Comparison of ENCODE assay signal across 11 mouse cellular contexts in genomic region chr13:112187226-112187625, GRCm38 (mm10).
A peak's percentile ranks its signal among the peaks of the same experiment; 100 is the strongest.
DNase-seq lines count a peak whose midpoint lies in the region; ATAC-seq lines count a peak whose summit lies in the region.
"Had no signal": no experiment of that assay in that cellular context is flagged by ENCODE, and none has a peak within 500 bp of the region (broad histone marks: within the 10 kb centered on the region; RNA-seq: fewer than 3 reads in every experiment).

No protein-coding gene starts in this region.

- no peak overlapping the region for H3K4me2 ChIP-seq in embryonic facial prominence, embryonic 13.5 days
- H3K4me2 ChIP-seq in lung, embryonic 16.5 days (ENCODE audit: low read depth, low read length) = no peak overlapping the region
- H3K4me2 ChIP-seq in hindbrain, embryonic 12.5 days (replicated peaks) = no peak overlapping the region
- H3K4me2 ChIP-seq: kidney, embryonic 15.5 days had no signal

- no peaks in the 10 kb centered on the region for H3K36me3 ChIP-seq in embryonic facial prominence, embryonic 13.5 days
- H3K36me3 ChIP-seq in embryonic facial prominence, embryonic 10.5 days (replicated peaks) = no peaks in the 10 kb centered on the region
- H3K36me3 ChIP-seq in lung, embryonic 16.5 days (ENCODE audit: control insufficient read depth, insufficient read depth, low read length) = no peaks in the 10 kb centered on the region
- no peaks in the 10 kb centered on the region for H3K36me3 ChIP-seq in hindbrain, embryonic 12.5 days
- H3K36me3 ChIP-seq: kidney, embryonic 15.5 days had no signal

- 38% methylated on average over 3 of the region's 3 CpGs for WGBS in embryonic facial prominence, embryonic 13.5 days
- WGBS in embryonic facial prominence, embryonic 10.5 days = 75% methylated on average over 3 of the region's 3 CpGs
- WGBS in lung, embryonic 16.5 days = 31% methylated on average over 3 of the region's 3 CpGs
- WGBS in hindbrain, embryonic 12.5 days = 61% methylated on average over 3 of the region's 3 CpGs

- H3K27me3 ChIP-seq in embryonic facial prominence, embryonic 13.5 days = no peaks in the 10 kb centered on the region
- no peaks in the 10 kb centered on the region for H3K27me3 ChIP-seq in embryonic facial prominence, embryonic 10.5 days (replicated peaks; ENCODE audit: low read depth, poor library complexity, severe bottlenecking)
- no peaks in the 10 kb centered on the region for H3K27me3 ChIP-seq in lung, embryonic 16.5 days (ENCODE audit: control insufficient read depth, insufficient read depth, low read depth, low read length)
- no peaks in the 10 kb centered on the region for H3K27me3 ChIP-seq in hindbrain, embryonic 12.5 days
- H3K27me3 ChIP-seq: kidney, embryonic 15.5 days; megakaryocyte, embryonic 14.5 days had no signal

- H3K4me1 ChIP-seq in embryonic facial prominence, embryonic 13.5 days = peaks cover 35% of the 10 kb centered on the region
- H3K4me1 ChIP-seq in embryonic facial prominence, embryonic 10.5 days = peaks cover 41% of the 10 kb centered on the region
- H3K4me1 ChIP-seq in lung, embryonic 16.5 days (replicated peaks; ENCODE audit: control insufficient read depth, insufficient read depth, low read length) = peaks cover 31% of the 10 kb centered on the region
- H3K4me1 ChIP-seq in hindbrain, embryonic 12.5 days = peaks cover 10% of the 10 kb centered on the region; the same call in 1 of the 2 replicates
- H3K4me1 ChIP-seq: megakaryocyte, embryonic 14.5 days had no signal

- H3K9ac ChIP-seq in embryonic facial prominence, embryonic 13.5 days = no peak overlapping the region
- no peak overlapping the region for H3K9ac ChIP-seq in lung, embryonic 16.5 days (ENCODE audit: low read length)
- H3K9ac ChIP-seq in hindbrain, embryonic 12.5 days = no peak overlapping the region
- H3K9ac ChIP-seq: kidney, embryonic 15.5 days had no signal

- H3K9me3 ChIP-seq in embryonic facial prominence, embryonic 13.5 days = no peaks in the 10 kb centered on the region
- H3K9me3 ChIP-seq in embryonic facial prominence, embryonic 10.5 days = no peaks in the 10 kb centered on the region
- no peaks in the 10 kb centered on the region for H3K9me3 ChIP-seq in lung, embryonic 16.5 days (ENCODE audit: control insufficient read depth, low read length)
- H3K9me3 ChIP-seq in hindbrain, embryonic 12.5 days (replicated peaks) = no peaks in the 10 kb centered on the region
- H3K9me3 ChIP-seq: kidney, embryonic 15.5 days had no signal

- ATAC-seq in embryonic facial prominence, embryonic 13.5 days (ENCODE audit: insufficient number of reproducible peaks, insufficient read depth, low FRiP score, low TSS enrichment, low read depth) = no peak
- 0 out of 2 replicates have a peak, but pooled peaks have one; percentile 18 for ATAC-seq in lung, embryonic 16.5 days (ENCODE audit: low read depth)
- no peak for ATAC-seq in hindbrain, embryonic 12.5 days (ENCODE audit: low FRiP score)

- peak overlapping the region; percentile 16; the same call in 1 of the 2 replicates for H3K27ac ChIP-seq in embryonic facial prominence, embryonic 13.5 days
- H3K27ac ChIP-seq in embryonic facial prominence, embryonic 10.5 days (replicated peaks) = no peak overlapping the region
- H3K27ac ChIP-seq in lung, embryonic 16.5 days (ENCODE audit: low read length) = peak overlapping the region; percentile 80; the same call in 1 of the 2 replicates
- H3K27ac ChIP-seq in hindbrain, embryonic 12.5 days = no peak overlapping the region

- H3K4me3 ChIP-seq in embryonic facial prominence, embryonic 13.5 days = no peak overlapping the region
- H3K4me3 ChIP-seq in embryonic facial prominence, embryonic 10.5 days = no peak overlapping the region
- H3K4me3 ChIP-seq in lung, embryonic 16.5 days (ENCODE audit: low read length) = no peak overlapping the region
- no peak overlapping the region for H3K4me3 ChIP-seq in hindbrain, embryonic 12.5 days
- H3K4me3 ChIP-seq: kidney, embryonic 15.5 days; megakaryocyte, embryonic 14.5 days had no signal

- DNase-seq in embryonic facial prominence, embryonic 10.5 days (ENCODE audit: low spot score) = no peak
- DNase-seq in lung, adult 18-20 months = no peak
- DNase-seq in layer of hippocampus, adult 8-10 months (ENCODE audit: low spot score in 2 of 2) = peak; percentile 59 to 73
- DNase-seq in right cerebral cortex, postnatal 4 days = peak; percentile 37
- no peak for DNase-seq in thymus, postnatal 14 days
- DNase-seq: gastrocnemius, postnatal 36 days had no signal

Comparison
In these comparisons a context has a peak if more than half of its experiments do, and no peak if none do; other contexts are left out.
1. H3K27ac ChIP-seq: peak in embryonic facial prominence, embryonic 13.5 days (single experiment) and lung, embryonic 16.5 days (single experiment); none in embryonic facial prominence, embryonic 10.5 days (single experiment) and hindbrain, embryonic 12.5 days (single experiment).
2. DNase-seq: peak in layer of hippocampus, adult 8-10 months (2 of 2) and right cerebral cortex, postnatal 4 days (single experiment); none in embryonic facial prominence, embryonic 10.5 days (single experiment), lung, adult 18-20 months (0 of 2) and thymus, postnatal 14 days (single experiment).